Comparison of ENCODE assay signal across 8 mouse cellular contexts in genomic region chr15:25414011-25414746, GRCm38 (mm10). TPM values are rescaled to one million over a fixed set of nuclear protein-coding genes. Genes with fewer than 3 reads are reported as not detected.
DNase-seq lines count a peak whose midpoint lies in the region; ATAC-seq and TF ChIP-seq lines count a peak whose summit lies in the region.

No protein-coding gene starts in this region.

- under 1% methylated on average over 35 of the region's 36 CpGs for WGBS in forebrain, embryonic 11.5 days
- under 1% methylated on average over 34 of the region's 36 CpGs for WGBS in hindbrain, embryonic 15.5 days
- WGBS in midbrain, embryonic 10.5 days: under 1% methylated on average over 36 of the region's 36 CpGs
- WGBS in stomach, embryonic 15.5 days: 1% methylated on average over 35 of the region's 36 CpGs

- H3K27me3 ChIP-seq in forebrain, embryonic 11.5 days (ENCODE audit: control insufficient read depth, insufficient read depth, low read length): no peaks in the 10 kb centered on the region
- H3K27me3 ChIP-seq in hindbrain, embryonic 15.5 days: no peaks in the 10 kb centered on the region
- no peaks in the 10 kb centered on the region for H3K27me3 ChIP-seq in midbrain, embryonic 10.5 days (ENCODE audit: low read depth, poor library complexity, severe bottlenecking)
- no peaks in the 10 kb centered on the region for H3K27me3 ChIP-seq in stomach, embryonic 15.5 days (replicated peaks)

- DNase-seq in gastrocnemius, adult 2 months: no peak
- no peak for DNase-seq in gastrocnemius, adult 8-10 months (ENCODE audit: low spot score in 2 of 2)
- DNase-seq in R1 (ENCODE audit: low read depth, low spot score): peak; percentile 75
- DNase-seq in forebrain, embryonic 11.5 days (ENCODE audit: low spot score): peak; percentile 87
- peak; percentile 58 to 67 for DNase-seq in left cerebral cortex, postnatal 10 days (ENCODE audit: extremely low spot score in 1 of 2, low spot score in 2 of 2)
- DNase-seq in midbrain, embryonic 10.5 days (ENCODE audit: low spot score): peak; percentile 83

- peak; percentile 56 for ATAC-seq in forebrain, embryonic 11.5 days (replicated peaks; ENCODE audit: low FRiP score)
- peak; percentile 56 for ATAC-seq in hindbrain, embryonic 15.5 days (ENCODE audit: low FRiP score, low read depth)
- ATAC-seq in stomach, embryonic 15.5 days (ENCODE audit: insufficient read depth, low FRiP score, low read depth): peak; percentile 29; the same call in 1 of the 2 replicates

- no peak for TF ChIP-seq CTCF in gastrocnemius, adult 2 months (IDR thresholded peaks at IDR 0.05)

- intact Hi-C loops in gastrocnemius, adult 2 months (cut with DNase I): loop anchor here (2.0 to 10.0 kb wide), 3 partner anchors 367 to 825 kb away; no protein-coding TSS in a partner anchor
- intact Hi-C loops in left cerebral cortex, postnatal 10 days (cut with DNase I): loop anchor here (2.0 to 10.0 kb wide), 8 partner anchors 52 to 817 kb away; no protein-coding TSS in a partner anchor

- H3K4me1 ChIP-seq in forebrain, embryonic 11.5 days (replicated peaks; ENCODE audit: control insufficient read depth, insufficient read depth, low read length): peaks cover 3% of the 10 kb centered on the region; the same call in 1 of the 2 replicates
- H3K4me1 ChIP-seq in hindbrain, embryonic 15.5 days (replicated peaks): peaks cover 28% of the 10 kb centered on the region
- H3K4me1 ChIP-seq in midbrain, embryonic 10.5 days: peaks cover 68% of the 10 kb centered on the region
- H3K4me1 ChIP-seq in stomach, embryonic 15.5 days: peaks cover 9% of the 10 kb centered on the region; the same call in 1 of the 2 replicates

- no peaks in the 10 kb centered on the region for H3K36me3 ChIP-seq in forebrain, embryonic 11.5 days (ENCODE audit: control insufficient read depth, insufficient read depth, low read length)
- H3K36me3 ChIP-seq in hindbrain, embryonic 15.5 days: no peaks in the 10 kb centered on the region
- H3K36me3 ChIP-seq in midbrain, embryonic 10.5 days: peaks cover 12% of the 10 kb centered on the region
- H3K36me3 ChIP-seq in stomach, embryonic 15.5 days: no peaks in the 10 kb centered on the region

- H3K9ac ChIP-seq in forebrain, embryonic 11.5 days (ENCODE audit: low read length): peak overlapping the region; percentile 99
- H3K9ac ChIP-seq in hindbrain, embryonic 15.5 days: peak overlapping the region; percentile 100
- peak overlapping the region; percentile 10; the same call in 1 of the 2 replicates for H3K9ac ChIP-seq in stomach, embryonic 15.5 days

- no peaks in the 10 kb centered on the region for H3K9me3 ChIP-seq in forebrain, embryonic 11.5 days (ENCODE audit: control insufficient read depth, low read length)
- H3K9me3 ChIP-seq in hindbrain, embryonic 15.5 days: no peaks in the 10 kb centered on the region
- H3K9me3 ChIP-seq in midbrain, embryonic 10.5 days (replicated peaks): no peaks in the 10 kb centered on the region
- H3K9me3 ChIP-seq in stomach, embryonic 15.5 days: no peaks in the 10 kb centered on the region

- H3K4me3 ChIP-seq in gastrocnemius, adult 2 months: peak overlapping the region; percentile 82
- peak overlapping the region; percentile 98 for H3K4me3 ChIP-seq in forebrain, embryonic 11.5 days (ENCODE audit: low read depth, low read length)
- H3K4me3 ChIP-seq in hindbrain, embryonic 15.5 days: peak overlapping the region; percentile 100
- H3K4me3 ChIP-seq in midbrain, embryonic 10.5 days: peak overlapping the region; percentile 98
- H3K4me3 ChIP-seq in stomach, embryonic 15.5 days (replicated peaks): peak overlapping the region; percentile 71

- H3K4me2 ChIP-seq in forebrain, embryonic 11.5 days (ENCODE audit: low read depth, low read length, severe bottlenecking): peak overlapping the region; percentile 64
- peak overlapping the region; percentile 88 for H3K4me2 ChIP-seq in hindbrain, embryonic 15.5 days
- H3K4me2 ChIP-seq in stomach, embryonic 15.5 days: peak overlapping the region; percentile 90

- peak overlapping the region; percentile 31; the same call in 1 of the 2 replicates for H3K27ac ChIP-seq in gastrocnemius, adult 2 months
- H3K27ac ChIP-seq in forebrain, embryonic 11.5 days (ENCODE audit: low read depth, low read length): peak overlapping the region; percentile 98
- peak overlapping the region; percentile 100 for H3K27ac ChIP-seq in hindbrain, embryonic 15.5 days (replicated peaks)
- peak overlapping the region; percentile 99 for H3K27ac ChIP-seq in midbrain, embryonic 10.5 days (replicated peaks)
- H3K27ac ChIP-seq in stomach, embryonic 15.5 days: peak overlapping the region; percentile 87

RNA-seq across cellular contexts. Expression of gene Basp1, which starts 0.6 kb away (rescaled TPM):
- 1 to 10 TPM; 1.4 to 3.1 TPM for total RNA-seq in gastrocnemius, adult 2 months (2021)
- 1 to 10 TPM in 1 of 4 experiments, under 1 TPM in 3; 0.34 to 1.5 (median 0.75) TPM for total RNA-seq in gastrocnemius, adult 8-10 months (2022)
- 139 and 181 TPM in 2 replicates for polyA plus RNA-seq in forebrain, embryonic 11.5 days (2014; fragmentation: Nextera tagmentation; extraction: Ambion mirVana)
- polyA plus RNA-seq in hindbrain, embryonic 15.5 days (2015; fragmentation: Nextera tagmentation; extraction: Ambion mirVana): 376 and 413 TPM in 2 replicates
- total RNA-seq in left cerebral cortex, postnatal 10 days (2021): 1,000 to 10,000 TPM; 1,244 to 1,287 TPM
- 37.6 and 53.3 TPM in 2 replicates for polyA plus RNA-seq in midbrain, embryonic 10.5 days (2016; fragmentation: Nextera tagmentation; extraction: Ambion mirVana)
- polyA plus RNA-seq in stomach, embryonic 15.5 days (2015; fragmentation: Nextera tagmentation; extraction: Ambion mirVana): 40.8 and 43.4 TPM in 2 replicates

Comparison
In these comparisons a context has a peak if more than half of its experiments do, and no peak if none do; other contexts are left out.
1. DNase-seq: peak in R1 (single experiment), forebrain, embryonic 11.5 days (single experiment), left cerebral cortex, postnatal 10 days (2 of 2) and midbrain, embryonic 10.5 days (single experiment); none in gastrocnemius, adult 2 months (single experiment) and gastrocnemius, adult 8-10 months (0 of 2).
2. H3K27ac ChIP-seq: peak in every context shown above with its lines; median percentile 100 in hindbrain, embryonic 15.5 days; 99 in midbrain, embryonic 10.5 days; 98 in forebrain, embryonic 11.5 days; 87 in stomach, embryonic 15.5 days; 31 in gastrocnemius, adult 2 months.
3. H3K9ac ChIP-seq: peak in every context shown above with its lines; median percentile 100 in hindbrain, embryonic 15.5 days; 99 in forebrain, embryonic 11.5 days; 10 in stomach, embryonic 15.5 days.
4. Peak in every context shown above with its lines, with median percentiles within 50 percentile points of each other: H3K4me3 ChIP-seq, ATAC-seq and H3K4me2 ChIP-seq.